Mouse (Mus musculus): ENCODE results near the gene Washc1. TPM values are rescaled to one million over a fixed set of nuclear protein-coding genes. Genes with fewer than 3 reads are reported as not detected.
"Not testable (repeated sequence)": the region's sequence is repeated elsewhere in the genome, so short reads cannot be mapped to it uniquely, and the experiment has no call there.

Washc1 gene
- 10 to 100 TPM; 37.1 to 53.7 (median 46.1) TPM for total RNA-seq (2022)

- DNase-seq, result peak; percentile 82
These were observed at the start of gene Washc1 for GRCm38 (mm10) chr17:66111402-66111959. Gene Washc1, plus strand, starts transcription at chr17:66111545.

DNA sequence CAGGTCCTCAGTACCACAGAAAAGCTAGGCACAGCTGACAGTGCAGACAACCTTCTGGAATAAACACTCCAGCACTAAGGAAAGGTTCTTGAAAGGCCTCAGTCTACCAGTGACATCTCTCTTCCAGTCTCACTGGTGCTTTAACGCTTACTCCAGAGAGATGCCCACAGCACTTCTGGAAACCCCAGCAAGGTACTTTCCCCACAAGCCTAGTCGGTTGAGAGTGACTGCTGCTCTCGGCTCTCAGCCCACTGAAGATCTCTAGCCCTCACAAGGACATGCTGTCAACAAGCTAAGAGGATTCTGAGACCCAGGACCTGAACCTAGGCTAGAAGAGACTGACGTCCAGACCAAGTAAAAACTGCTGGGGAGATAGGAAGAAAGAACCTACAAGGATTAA, 46.2 kb upstream of the Washc1 start:
- no peak for DNase-seq

DNA sequence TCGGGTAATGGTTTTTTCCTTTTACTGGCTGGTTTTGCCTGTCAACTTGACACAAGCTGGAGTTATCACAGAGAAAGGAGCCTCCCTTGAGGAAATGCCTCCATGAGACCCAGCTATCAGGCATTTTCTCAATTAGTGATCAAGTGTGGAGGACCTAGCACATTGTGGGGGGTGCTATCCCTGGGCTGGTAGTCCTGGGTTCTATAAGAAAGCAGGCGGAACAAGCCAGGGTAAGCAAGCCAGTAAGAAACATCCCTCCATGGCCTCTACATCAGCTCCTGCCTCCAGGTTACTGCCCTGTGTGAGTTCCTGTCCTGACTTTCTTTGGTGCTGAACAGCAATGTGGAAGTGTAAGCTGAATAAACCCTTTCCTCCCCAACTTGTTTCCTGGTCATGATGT, 42.3 kb upstream of the Washc1 start:
- not testable (repeated sequence) for DNase-seq

GRCm38 (mm10) chr17:66073971-66074370, 37.4 kb upstream of the Washc1 start:
- no peak for DNase-seq

DNA sequence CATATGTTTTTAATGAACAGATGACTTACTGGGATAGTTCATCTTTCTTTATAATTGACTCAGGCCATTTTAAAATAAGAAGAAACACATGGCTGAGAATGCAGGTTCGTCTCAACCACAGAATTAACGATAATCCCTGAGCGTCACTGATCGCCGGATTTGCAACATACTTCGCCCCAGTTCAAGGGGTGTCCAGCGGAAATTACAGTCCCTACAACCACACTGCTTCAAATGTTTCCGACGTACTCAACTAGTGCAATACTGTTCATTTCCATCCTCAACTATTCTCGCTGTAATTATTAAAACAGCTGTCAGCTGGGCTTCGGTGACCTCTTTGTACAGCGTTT, 35.5 kb upstream of the Washc1 start:
- no peak for DNase-seq

DNA sequence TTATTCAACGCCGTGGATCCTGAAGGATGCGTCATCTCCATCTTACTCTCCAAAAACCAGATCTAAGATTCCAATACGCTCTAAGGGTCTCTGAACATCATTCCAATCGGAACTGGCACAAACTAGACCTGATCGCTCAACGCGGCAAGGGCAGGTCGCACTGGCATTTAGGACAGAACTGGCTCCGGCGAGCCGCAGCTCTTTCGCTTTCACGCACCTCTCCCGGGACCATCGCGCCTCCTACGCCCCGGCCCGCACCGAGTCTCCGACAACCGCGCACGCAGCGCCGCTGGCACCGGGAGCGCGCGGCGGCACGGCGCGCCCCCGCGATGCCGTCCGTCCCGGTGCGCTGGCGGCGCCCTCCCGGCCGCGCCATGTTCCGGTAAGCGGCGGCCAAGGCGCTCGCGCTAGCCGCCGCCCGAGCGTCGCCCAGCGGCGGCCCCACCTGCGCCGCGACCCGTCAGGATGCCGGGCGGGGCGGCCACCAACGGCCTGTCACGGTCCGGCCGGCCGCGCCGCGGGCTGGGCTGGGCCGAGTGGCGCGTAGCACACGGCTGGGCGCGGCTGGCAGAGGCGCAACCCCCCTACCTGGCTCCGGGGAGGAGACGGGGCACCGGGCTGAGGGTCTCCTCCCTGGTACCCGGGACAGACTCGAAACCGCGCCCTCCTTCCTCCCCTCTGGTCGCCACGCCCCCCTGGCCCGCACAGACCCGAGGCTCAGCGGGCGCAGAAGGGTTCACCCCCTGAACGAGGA, 35.0 kb upstream of the Washc1 start:
- peak; percentile 10 for DNase-seq

GRCm38 (mm10) chr17:66076934-66077333, 34.4 kb upstream of the Washc1 start, which contains the start of gene Ankrd12:
Gene Ankrd12, minus strand, starts transcription at chr17:66077089.
- peak; percentile 95 for DNase-seq

DNA sequence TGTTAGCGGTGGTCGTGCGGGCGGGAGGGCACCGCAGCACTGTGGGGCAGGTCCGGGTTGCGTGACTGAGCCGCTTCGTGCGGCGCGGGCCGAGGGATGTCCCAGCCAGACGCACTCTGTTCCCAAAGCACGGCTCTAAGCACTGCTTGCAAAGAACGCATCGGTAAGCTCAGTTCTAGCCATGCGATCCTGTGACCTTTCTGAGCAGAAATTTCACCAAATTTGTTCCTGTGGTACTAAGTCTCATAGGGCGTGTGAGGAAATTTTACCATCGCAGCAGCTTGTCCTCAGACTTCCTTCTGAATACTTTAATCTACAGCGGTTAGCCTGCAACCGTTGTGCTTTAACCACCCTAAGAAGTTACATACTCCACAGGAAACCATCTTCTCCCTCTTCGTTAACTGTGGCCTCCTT, 33.9 kb upstream of the Washc1 start:
- no peak for DNase-seq

- DNase-seq, result no peak
These were observed 26.9 kb upstream of the Washc1 start for GRCm38 (mm10) chr17:66084486-66084885.

GRCm38 (mm10) chr17:66085038-66085437, 26.3 kb upstream of the Washc1 start:
- no peak for DNase-seq

GRCm38 (mm10) chr17:66090251-66090650, 21.1 kb upstream of the Washc1 start:
- DNase-seq, result no peak

GRCm38 (mm10) chr17:66091392-66091791, 20.0 kb upstream of the Washc1 start:
- DNase-seq, result no peak

DNA sequence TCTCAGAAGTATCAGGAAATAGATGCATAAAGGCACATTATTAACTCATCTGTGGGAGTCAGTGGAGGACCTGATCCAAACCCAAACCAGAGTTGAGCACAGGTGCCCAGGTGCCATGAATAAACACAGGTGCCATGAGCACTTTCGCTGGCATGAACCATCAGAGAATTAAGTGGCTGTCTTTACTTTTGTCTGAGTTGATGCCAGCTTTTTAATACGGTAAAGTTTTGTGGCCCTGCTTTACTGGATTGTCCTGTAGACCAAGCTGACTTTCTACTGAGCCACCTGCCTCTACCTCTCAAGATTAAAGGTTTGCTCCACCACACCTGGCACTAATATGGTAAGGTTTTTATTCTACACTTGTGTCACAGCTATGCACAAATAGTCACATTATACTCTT, 19.3 kb upstream of the Washc1 start:
- DNase-seq, result no peak

DNA sequence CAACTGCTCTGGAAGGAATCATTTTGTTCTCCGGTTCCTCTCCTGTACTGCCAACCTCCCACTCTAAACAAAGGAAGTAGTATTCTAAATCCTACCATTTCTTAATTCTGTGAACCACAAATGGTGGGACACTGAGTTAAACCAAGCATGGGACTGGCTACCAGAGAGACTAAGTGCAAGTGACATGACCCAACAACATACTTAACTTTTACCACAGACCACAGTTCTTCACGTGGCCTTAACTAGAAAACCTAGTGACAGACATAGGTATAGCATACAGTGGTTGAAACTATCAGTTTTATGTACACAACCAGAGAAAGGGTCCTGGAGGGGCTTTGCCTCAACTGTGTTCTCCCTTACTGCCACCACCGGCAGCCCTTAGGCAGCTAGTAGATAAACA, 18.7 kb upstream of the Washc1 start:
- no peak for DNase-seq

- DNase-seq, result no peak
These were observed 10.6 kb upstream of the Washc1 start for GRCm38 (mm10) chr17:66100566-66101379.

DNA sequence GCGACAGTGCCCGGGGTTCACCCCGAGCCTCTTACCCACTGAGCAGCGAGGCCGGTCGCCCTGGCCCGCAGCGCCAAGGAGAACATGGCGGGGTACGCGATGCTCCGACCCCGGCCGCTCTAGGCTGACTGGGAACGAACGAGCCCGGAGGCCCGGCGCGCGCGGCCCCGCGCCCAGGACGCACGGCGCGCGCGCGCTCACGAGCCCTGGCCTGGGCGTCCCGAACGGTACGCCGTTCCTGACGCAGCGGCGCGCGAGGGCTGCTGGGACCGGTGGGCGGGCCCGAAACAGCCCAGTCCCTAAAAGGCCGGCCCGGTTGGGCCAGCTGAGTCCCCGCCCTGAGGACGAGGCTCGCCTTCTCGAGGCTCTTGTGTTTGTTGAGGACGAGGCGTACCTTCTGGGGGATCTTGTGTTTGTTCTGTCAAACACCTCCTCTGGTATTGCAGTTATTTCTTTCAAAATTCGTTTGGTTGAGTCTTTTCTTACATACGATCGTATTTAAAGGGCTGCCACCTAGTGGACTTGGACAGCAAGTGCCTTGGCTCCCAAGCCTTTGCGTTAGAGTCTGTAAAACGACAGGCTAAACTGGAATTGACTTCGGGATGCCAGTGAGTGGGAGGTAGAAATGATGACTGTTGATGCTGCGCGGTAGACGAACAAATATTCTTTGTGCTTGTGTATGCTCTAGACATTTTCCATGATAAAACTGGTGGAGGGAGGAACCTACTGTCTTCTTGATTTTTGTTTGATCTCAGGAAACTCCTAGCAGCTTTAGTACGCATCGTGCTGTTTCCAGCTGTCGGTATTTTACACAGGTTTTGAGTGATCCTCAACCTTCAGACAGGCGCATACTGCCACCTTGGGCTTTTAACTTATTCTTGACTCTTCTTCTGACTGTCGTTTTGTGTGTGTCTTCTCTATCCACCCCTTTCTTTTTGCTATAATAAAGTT, 9.7 kb upstream of the Washc1 start, which contains the start of gene Ndufv2:
Ndufv2 (minus strand) TSS at position 180 of the 951 bp plus-strand sequence.
- peak; percentile 84 for DNase-seq

- DNase-seq, result no peak
These were observed 7.3 kb upstream of the Washc1 start for GRCm38 (mm10) chr17:66104076-66104475.

DNA sequence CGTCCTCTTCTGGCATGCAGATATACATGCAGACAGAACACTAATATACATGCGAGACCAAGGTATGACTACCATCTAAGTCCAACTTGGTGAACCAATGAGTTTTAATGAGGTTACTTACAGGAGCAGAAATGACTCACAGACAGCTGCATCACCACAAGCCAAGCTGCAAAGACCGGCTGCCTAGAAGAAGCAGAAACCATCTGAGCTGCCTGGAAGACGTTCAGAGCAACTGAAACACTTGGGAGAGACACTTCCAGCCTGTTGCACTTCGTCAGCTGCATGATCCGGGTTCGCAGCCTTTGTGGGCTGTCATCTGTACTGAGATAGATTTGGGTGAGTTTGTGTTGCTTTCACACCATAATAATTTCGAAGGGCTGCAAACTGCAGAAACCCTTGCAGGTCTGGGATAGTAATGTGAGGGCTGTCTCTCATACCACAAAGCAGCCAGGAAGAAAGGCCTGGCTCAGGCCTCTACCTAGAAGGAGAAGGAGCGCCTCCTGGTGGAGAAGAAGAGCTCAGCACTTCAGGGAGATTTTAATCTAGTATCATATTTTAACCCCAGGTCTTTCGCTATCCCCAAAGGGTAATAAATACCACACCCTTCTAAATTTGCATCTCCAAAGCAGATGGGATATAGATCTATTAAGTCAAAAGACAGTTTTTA, 4.6 kb upstream of the Washc1 start:
- DNase-seq, result no peak

GRCm38 (mm10) chr17:66107466-66107865, 3.9 kb upstream of the Washc1 start:
- DNase-seq, result no peak

- DNase-seq, result no peak
These were observed 3.1 kb upstream of the Washc1 start for GRCm38 (mm10) chr17:66108198-66108597.

- no peak for DNase-seq
These were observed 599 bp upstream of the Washc1 start for GRCm38 (mm10) chr17:66110746-66111145.

DNA sequence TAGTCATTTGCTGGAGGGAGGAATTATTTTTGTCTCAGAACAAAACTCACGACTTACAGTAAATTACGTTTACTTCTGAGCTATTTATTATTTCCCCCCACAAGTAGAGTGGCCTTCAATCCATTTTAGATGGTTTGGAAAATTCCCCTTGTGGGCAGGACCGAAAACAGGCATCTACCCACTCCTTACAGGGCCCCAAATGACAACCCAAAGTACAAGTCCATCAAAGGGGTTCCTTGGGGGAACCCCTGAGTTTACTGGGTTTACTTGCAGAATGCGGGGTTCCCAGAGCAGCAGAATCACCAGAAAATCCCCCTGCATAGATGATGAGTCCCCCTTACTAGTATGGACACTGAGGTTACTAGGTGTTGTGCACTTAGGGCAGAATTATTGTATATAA, 821 bp downstream of the Washc1 start:
- DNase-seq, result no peak
